Mouse (Mus musculus) forebrain, postnatal 0 days (tissue): Measurements from ENCODE around the gene Zbtb26. TPM values are rescaled to one million over a fixed set of nuclear protein-coding genes. Genes with fewer than 3 reads are reported as not detected.

Experiments
- ATAC-seq: fragments of 200-750 bp; cut with Nextera tagmentation; 2 replicates; pipeline ENCODE4 v1.8.0; 2017; ENCODE audit warnings: mild to moderate bottlenecking, moderate library complexity
- DNase-seq: peaks from one replicate; pipeline ENCODE4 v3.0.0-alpha.2; 2015
- H3K27ac ChIP-seq: fragments of 300-500 bp; sonication (generic); 2 replicates; pipeline ENCODE4 v1.5.1; 2014; ENCODE audit warnings: low read depth, mild to moderate bottlenecking, antibody characterized with exemption, low read length, moderate library complexity, mixed read lengths
- H3K27me3 ChIP-seq: fragments of 300-500 bp; sonication (generic); 2 replicates; pipeline ENCODE4 v1.6.1; 2014; ENCODE audit warnings: mild to moderate bottlenecking, low read length, mixed read lengths; ENCODE audit not compliant: insufficient read depth
- H3K36me3 ChIP-seq: fragments of 300-500 bp; sonication (generic); 2 replicates; pipeline ENCODE4 v1.6.1; 2014; ENCODE audit warnings: mild to moderate bottlenecking, moderate library complexity; ENCODE audit not compliant: insufficient read depth
- H3K4me1 ChIP-seq: fragments of 300-500 bp; sonication (generic); 2 replicates; pipeline ENCODE4 v1.6.1; 2014; ENCODE audit warnings: antibody characterized with exemption; ENCODE audit not compliant: insufficient read depth
- H3K4me2 ChIP-seq: fragments of 300-500 bp; sonication (generic); 2 replicates; pipeline ENCODE4 v1.6.1; 2014; ENCODE audit warnings: low read depth, mild to moderate bottlenecking, moderate library complexity
- H3K4me3 ChIP-seq: fragments of 300-500 bp; sonication (generic); 2 replicates; pipeline ENCODE4 v1.5.1; 2014; ENCODE audit warnings: low read depth, low read length, mixed read lengths
- H3K9ac ChIP-seq: fragments of 300-500 bp; sonication (generic); 2 replicates; pipeline ENCODE4 v1.6.1; 2014; ENCODE audit warnings: mild to moderate bottlenecking
- H3K9me3 ChIP-seq: fragments of 300-500 bp; sonication (generic); 2 replicates; pipeline ENCODE4 v1.6.1; 2016; ENCODE audit warnings: low read length
- CTCF ChIP-seq: sonication (generic); IDR thresholded peaks from 2 replicates; pipeline ENCODE4 v1.5.1; 2016; ENCODE audit warnings: antibody characterized with exemption, control low read depth, low read depth
- WGBS: fragments of 180-500 bp; shearing (Covaris S2); extraction: QIAGEN DNeasy Blood & Tissue Kit; methylation state at CpG from one replicate; pipeline ENCODE4 v1.1.7; 2014; 5-methylcytosine and 5-hydroxymethylcytosine counted together
- polyA plus RNA-seq: library from polyadenylated mRNA; unstranded; fragments of >200 nt; fragmentation: Nextera tagmentation; extraction: Ambion mirVana; gene quantifications from 2 replicates; pipeline ENCODE4 v1.2.1, GENCODE M21; 2015
- total RNA-seq: library from RNA; depleted of rRNA; stranded (reverse); fragments of >200 nt; gene quantifications from 2 replicates; pipeline ENCODE4 v1.2.3, GENCODE M21; 2014

The Zbtb26 gene
- total and polyA plus RNA-seq, 2 experiments from 2014 or later = 2.1 to 15.7 TPM

DNA sequence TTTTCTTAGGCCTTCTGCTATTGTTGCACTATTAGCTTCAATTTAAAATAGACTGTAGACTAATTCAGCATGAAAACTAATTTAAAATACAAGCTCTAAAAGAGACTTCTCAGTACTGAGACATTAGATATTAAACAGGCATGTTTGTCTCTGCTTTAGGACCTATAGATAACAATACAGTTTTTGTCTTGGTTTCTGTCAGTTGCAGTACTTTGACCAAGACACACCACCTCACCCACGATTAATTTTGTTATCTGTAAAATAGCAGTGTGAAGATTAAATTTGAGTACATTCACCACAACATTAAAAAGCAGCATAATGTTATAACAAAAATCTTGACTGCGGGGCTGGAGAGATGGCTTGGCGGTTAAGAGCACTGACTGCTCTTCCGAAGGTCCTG, 23.3 kb upstream of the Zbtb26 start:
- Histone ChIP-seq H3K4me2 (no peak overlapping the region), H3K9me3 (no peaks in the 10 kb centered on the region), H3K4me1 (no peaks in the 10 kb centered on the region), H3K4me3 (no peak overlapping the region), H3K36me3 (peaks cover 3% of the 10 kb centered on the region; the same call in 1 of the 2 replicates), H3K9ac (no peak overlapping the region), H3K27ac (no peak overlapping the region), H3K27me3 (no peaks in the 10 kb centered on the region)
- DNase-seq (no peak), ATAC-seq (no peak)
- 96% methylated on average over 4 of the region's 4 CpGs for WGBS
- TF ChIP-seq CTCF = no peak

DNA sequence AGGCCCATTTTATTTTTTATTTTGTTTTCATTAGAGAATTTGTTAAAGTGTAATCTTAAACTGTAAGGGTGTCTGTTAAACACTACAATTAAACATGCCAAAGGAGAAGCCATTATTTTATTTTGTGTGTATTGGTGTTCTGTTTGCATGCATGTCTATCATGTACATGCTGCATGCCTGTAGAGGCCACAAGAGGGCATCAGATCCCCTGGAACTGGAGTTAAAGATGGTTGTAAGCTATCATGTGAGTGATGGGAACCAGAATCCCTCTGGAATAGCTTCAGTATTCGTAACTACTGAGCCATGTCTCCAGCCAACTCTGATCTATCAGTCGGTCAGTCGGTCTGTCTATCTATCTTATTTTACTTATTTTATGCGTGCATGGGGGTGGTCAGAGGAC, 17.8 kb upstream of the Zbtb26 start:
- no peaks in the 10 kb centered on the region for H3K4me1 ChIP-seq
- H3K4me2 ChIP-seq = no peak overlapping the region
- no peak for DNase-seq
- TF ChIP-seq CTCF = 0 out of 2 replicates have a peak, but pooled peaks have one; percentile 16
- no peak overlapping the region for H3K9ac ChIP-seq
- no peaks in the 10 kb centered on the region for H3K9me3 ChIP-seq
- H3K4me3 ChIP-seq = no peak overlapping the region
- H3K36me3 ChIP-seq = no peaks in the 10 kb centered on the region
- WGBS = 97% methylated on average over 4 of the region's 4 CpGs
- H3K27ac ChIP-seq = no peak overlapping the region
- no peak for ATAC-seq
- H3K27me3 ChIP-seq = no peaks in the 10 kb centered on the region

DNA sequence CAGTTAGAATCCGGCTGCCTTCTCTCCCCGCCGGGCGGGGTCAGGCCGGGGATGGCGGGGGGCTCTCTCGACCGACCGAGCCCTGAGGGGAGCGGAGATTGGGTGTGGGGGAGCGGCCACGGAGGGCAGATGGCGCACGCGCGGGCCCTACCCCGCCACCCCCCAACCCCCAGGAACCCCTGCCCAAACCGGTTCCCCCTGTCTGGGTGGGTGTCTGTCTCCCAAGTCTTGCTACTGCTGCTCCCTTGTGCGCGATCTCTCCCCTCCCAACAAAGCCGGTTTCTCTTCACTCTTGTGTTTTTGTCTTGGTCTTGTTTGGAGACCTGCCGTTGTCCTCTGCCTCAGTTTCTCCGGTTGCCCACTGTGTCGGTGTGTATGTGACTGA, 9.4 kb upstream of the Zbtb26 start:
- H3K4me1 ChIP-seq = 0 out of 2 replicates have a peak, but pooled peaks cover 8% of the 10 kb centered on the region
- peak overlapping the region; percentile 94 for H3K27ac ChIP-seq
- H3K4me3 ChIP-seq = peak overlapping the region; percentile 95
- peak overlapping the region; percentile 98 for H3K9ac ChIP-seq
- H3K9me3 ChIP-seq = no peaks in the 10 kb centered on the region
- WGBS = 5% methylated on average over 19 of the region's 24 CpGs
- peak overlapping the region; percentile 81 for H3K4me2 ChIP-seq
- ATAC-seq (peak; percentile 83), DNase-seq (no peak)
- no peaks in the 10 kb centered on the region for H3K27me3 ChIP-seq
- TF ChIP-seq CTCF = no peak
- H3K36me3 ChIP-seq = no peaks in the 10 kb centered on the region

DNA sequence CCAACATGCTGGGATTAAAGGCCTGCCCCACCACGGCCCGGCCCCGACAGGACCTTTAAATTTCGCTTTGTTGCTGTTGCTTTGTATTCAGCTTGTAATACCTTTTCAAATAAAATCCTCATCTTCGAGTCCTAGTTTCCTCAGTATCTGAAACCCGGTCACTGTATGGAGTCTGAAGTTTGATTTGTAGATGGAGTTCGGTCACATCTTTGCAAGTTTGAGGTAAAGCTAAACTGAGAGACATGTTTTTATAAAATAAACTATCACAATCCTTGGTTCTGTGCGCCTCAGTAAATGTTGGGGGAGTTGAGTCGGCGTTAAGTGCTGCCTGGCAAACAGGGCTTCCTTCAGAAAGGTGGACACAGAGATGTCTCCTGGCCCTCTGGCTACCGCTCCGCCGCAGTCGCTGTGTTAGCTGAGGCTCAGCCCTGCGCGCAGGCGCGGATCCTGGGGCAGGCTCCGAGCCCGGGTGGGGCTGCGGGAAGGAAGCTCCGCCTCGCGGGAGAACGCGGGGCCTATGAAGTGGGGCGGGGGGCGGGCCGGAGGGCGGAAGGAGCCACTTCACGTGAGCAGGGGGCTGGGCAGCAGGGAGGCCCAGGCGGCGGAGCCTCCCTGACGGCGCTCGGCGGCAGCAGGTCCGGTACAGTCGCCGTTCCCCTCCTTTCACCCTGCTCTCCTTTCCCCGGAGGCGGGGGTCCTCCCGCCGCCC, 8.9 kb upstream of the Zbtb26 start:
- H3K9me3 ChIP-seq = no peaks in the 10 kb centered on the region

DNA sequence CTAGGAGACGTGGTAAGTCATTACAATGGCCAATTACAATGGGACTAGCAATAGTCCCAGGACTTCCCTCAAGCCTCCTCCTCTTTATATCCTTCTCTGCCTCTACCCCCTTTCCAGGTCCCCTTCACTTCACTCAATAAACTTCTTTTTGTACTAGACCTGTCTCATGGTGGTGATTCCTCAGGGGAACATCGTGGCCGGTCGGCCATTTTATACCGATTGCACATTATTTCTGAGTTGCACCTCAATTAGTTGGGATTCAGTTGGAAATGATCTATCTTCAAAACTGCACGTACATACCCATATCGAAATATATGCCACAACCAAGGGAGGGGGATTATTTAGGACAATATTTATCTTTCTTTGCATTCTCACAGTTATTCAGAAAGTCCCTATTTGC, 11.3 kb downstream of the Zbtb26 start:
- Histone ChIP-seq H3K27me3 (no peaks in the 10 kb centered on the region), H3K9ac (peak overlapping the region; percentile 84), H3K4me2 (peak overlapping the region; percentile 60), H3K36me3 (peaks cover 14% of the 10 kb centered on the region), H3K9me3 (no peaks in the 10 kb centered on the region), H3K4me3 (peak overlapping the region; percentile 70), H3K27ac (peak overlapping the region; percentile 98), H3K4me1 (peaks cover 8% of the 10 kb centered on the region; the same call in 1 of the 2 replicates)
- WGBS = 24% methylated on average over 7 of the region's 7 CpGs
- ATAC-seq (peak; percentile 12), DNase-seq (peak; percentile 65)
- TF ChIP-seq CTCF = no peak

More for the DNA sequence above, 8.9 kb upstream of the Zbtb26 start:
- Histone ChIP-seq H3K27me3 (no peaks in the 10 kb centered on the region), H3K36me3 (no peaks in the 10 kb centered on the region), H3K4me1 (0 out of 2 replicates have a peak, but pooled peaks cover 8% of the 10 kb centered on the region), H3K4me3 (peak overlapping the region; percentile 95), H3K4me2 (peak overlapping the region; percentile 81), H3K9ac (peak overlapping the region; percentile 98), H3K27ac (peak overlapping the region; percentile 94)
- WGBS = 7% methylated on average over 44 of the region's 44 CpGs
- 0 out of 2 replicates have a peak, but pooled peaks have one; percentile 14 for TF ChIP-seq CTCF
- peak; percentile 99 for ATAC-seq
- peak; percentile 96 for DNase-seq

DNA sequence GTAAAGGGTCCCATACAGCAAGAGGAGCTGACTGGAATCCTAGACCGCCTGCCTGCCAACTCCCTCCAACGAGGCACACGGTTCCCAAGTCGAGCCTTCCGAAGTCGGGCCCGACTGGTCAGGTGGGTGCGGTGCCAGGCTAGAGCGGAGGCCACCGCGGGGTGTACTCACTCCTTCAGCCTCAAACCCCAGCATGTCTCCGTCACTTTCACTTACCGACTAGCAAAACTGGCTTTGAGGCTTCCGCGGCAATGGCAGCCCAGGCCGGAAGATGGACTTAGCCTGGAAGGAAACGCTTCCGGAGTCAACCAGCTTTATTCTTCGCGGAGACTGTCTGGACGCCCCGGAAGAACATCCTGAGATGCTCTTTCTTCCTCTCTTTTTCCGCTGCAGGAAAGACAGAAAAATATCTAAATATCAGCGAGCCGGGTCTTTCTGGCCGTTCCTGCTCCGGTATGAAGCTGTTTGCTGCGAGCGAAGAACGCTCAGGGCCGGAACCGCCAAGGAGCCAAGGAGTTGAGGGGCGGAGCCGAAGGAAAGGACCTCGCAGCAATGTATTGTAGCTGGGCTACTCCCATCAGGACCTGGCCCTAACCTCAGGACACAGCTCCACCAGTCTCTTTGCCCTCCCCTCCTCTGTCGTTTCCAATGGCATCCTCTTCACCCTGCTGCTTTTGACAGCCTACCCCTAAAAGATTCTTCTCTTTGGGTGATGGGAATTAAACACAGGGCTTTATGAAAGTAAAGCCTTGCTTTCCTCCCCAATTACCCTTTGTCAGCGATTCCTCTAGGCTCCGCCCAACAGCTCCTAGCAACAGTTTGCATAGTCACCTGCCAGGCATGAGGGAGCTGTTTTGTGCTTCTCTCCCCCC, 12.1 kb downstream of the Zbtb26 start:
- DNase-seq (peak; percentile 94), ATAC-seq (peak; percentile 96)
- H3K4me1 ChIP-seq = peaks cover 8% of the 10 kb centered on the region; the same call in 1 of the 2 replicates
- peak overlapping the region; percentile 70 for H3K4me3 ChIP-seq
- peaks cover 11% of the 10 kb centered on the region for H3K36me3 ChIP-seq
- H3K4me2 ChIP-seq = peak overlapping the region; percentile 60
- peak overlapping the region; percentile 98 for H3K27ac ChIP-seq
- WGBS = under 1% methylated on average over 38 of the region's 38 CpGs
- H3K9ac ChIP-seq = peak overlapping the region; percentile 84
- no peaks in the 10 kb centered on the region for H3K27me3 ChIP-seq
- no peak for TF ChIP-seq CTCF
- no peaks in the 10 kb centered on the region for H3K9me3 ChIP-seq

DNA sequence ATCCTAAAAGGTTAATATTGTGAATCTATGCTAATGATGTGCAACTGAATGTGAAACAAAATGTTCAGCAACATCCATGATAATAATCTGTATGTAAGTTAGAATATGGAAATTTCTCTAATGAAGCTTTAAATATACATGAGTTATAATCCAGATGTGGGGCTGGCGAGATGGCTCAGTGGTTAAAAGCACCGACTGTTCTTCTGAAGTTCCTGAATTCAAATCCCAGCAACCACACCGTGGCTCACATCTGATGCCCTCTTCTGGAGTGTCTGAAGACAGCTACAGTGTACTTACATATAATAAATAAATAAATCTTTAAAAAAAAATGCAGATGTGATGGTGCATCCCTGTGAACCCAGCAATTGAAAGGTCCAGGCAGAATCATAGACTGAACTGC, 19.3 kb downstream of the Zbtb26 start:
- H3K9me3 ChIP-seq = no peaks in the 10 kb centered on the region
- peaks cover 6% of the 10 kb centered on the region; the same call in 1 of the 2 replicates for H3K36me3 ChIP-seq
- ATAC-seq = no peak
- WGBS = 56% methylated on average over 3 of the region's 3 CpGs
- H3K4me3 ChIP-seq = no peak overlapping the region
- no peak overlapping the region for H3K27ac ChIP-seq
- 0 out of 2 replicates have a peak, but pooled peaks cover 3% of the 10 kb centered on the region for H3K4me1 ChIP-seq
- no peak for TF ChIP-seq CTCF
- no peaks in the 10 kb centered on the region for H3K27me3 ChIP-seq
- DNase-seq = no peak
- no peak overlapping the region for H3K9ac ChIP-seq
- no peak overlapping the region for H3K4me2 ChIP-seq
